Mouse (Mus musculus): Measurements from ENCODE around the gene Dchs1.

DNA sequence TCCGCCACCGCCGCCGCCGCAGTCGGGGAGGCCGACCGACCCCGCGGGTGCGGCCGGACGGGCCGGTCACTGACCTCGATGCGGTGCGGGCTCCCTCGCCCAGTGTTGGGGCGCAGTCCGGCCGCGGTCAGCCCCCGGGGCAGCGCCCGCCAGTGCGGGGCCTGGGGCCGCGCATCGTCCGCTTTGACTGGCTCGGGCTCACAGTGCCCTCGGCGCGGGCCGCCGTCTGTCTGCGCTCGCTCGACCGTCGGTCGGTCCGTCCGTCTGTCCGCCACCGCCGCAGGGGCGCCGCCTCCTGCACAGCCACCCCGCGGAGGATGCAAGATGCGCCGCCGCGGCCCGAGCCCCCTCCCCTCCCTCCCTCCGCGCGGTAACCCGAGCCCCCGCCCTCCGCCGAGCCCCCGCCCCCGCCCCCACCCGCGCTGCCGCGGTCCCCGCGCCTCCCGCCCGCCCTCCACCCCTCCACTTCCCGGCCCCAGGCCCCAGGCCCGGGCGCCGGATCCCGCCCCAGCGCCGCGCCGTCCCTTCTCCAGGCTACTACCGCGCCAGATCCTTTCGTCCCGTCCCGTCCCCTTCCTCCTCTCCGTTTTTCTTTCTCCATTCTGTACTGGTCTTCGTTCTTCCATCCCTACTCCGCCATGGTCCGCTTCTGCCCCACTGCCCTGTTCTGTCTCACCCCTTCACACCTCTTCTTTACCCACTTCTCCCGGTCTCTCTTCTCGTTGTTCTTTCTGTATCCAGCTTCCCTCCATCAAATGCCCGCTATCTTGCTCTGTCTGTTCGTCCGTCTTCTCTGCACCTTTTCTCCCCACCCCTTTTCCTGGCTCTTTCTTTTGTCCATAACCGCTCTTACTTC, at the start of gene Dchs1:
- TF ChIP-seq CTCF (IDR thresholded peaks at IDR 0.05; ENCODE audit: control insufficient read depth, insufficient read depth, insufficient replicate concordance, low read depth, low read length) (no peak), POLR2A (IDR thresholded peaks at IDR 0.05; ENCODE audit: control insufficient read depth, low read depth, low read length) (no peak)
